Mouse (Mus musculus): ENCODE data around the gene Cdc42ep2.

- no peak for TF ChIP-seq NANOG (IDR thresholded peaks at IDR 0.05; ENCODE audit: borderline replicate concordance, low read length)
- no peak for TF ChIP-seq CTCF (conservative IDR thresholded peaks at IDR 0.05; ENCODE audit: low read length)
- no peak for TF ChIP-seq POU5F1 (IDR thresholded peaks at IDR 0.05; ENCODE audit: borderline replicate concordance, low read length)
Measured at GRCm38 (mm10) chr19:5928104-5928503, 3.5 kb upstream of the Cdc42ep2 start.
